In genomic region chr2:97467664-97468063, GRCm38 (mm10) we compare ENCODE assay signal across 10 mouse cellular contexts.
A peak's percentile ranks its signal among the peaks of the same experiment; 100 is the strongest.
DNase-seq lines count a peak whose midpoint lies in the region; ATAC-seq and TF ChIP-seq lines count a peak whose summit lies in the region.
"Had no signal": no experiment of that assay in that cellular context is flagged by ENCODE, and none has a peak within 500 bp of the region (broad histone marks: within the 10 kb centered on the region; RNA-seq: fewer than 3 reads in every experiment).

No protein-coding gene starts in this region.

- H3K9ac ChIP-seq in lung, postnatal 0 days (replicated peaks; ENCODE audit: low read depth), result no peak overlapping the region
- no peak overlapping the region for H3K9ac ChIP-seq in liver, embryonic 11.5 days (ENCODE audit: low read depth, low read length)
- peak overlapping the region; percentile 66; the same call in 1 of the 2 replicates for H3K9ac ChIP-seq in stomach, embryonic 16.5 days (ENCODE audit: low read length)
- H3K9ac ChIP-seq: liver, embryonic 14.5 days had no signal

- TF ChIP-seq CTCF in lung, postnatal 0 days (IDR thresholded peaks at IDR 0.05), result no peak

- H3K4me1 ChIP-seq in lung, postnatal 0 days (ENCODE audit: insufficient read depth, low read depth, low read length), result no peaks in the 10 kb centered on the region
- H3K4me1 ChIP-seq in liver, embryonic 11.5 days (replicated peaks; ENCODE audit: control insufficient read depth, insufficient read depth, low read length), result no peaks in the 10 kb centered on the region
- H3K4me1 ChIP-seq in stomach, embryonic 16.5 days (ENCODE audit: control insufficient read depth, insufficient read depth, low read length), result no peaks in the 10 kb centered on the region

- H3K9me3 ChIP-seq in lung, postnatal 0 days (ENCODE audit: low read length), result no peaks in the 10 kb centered on the region
- H3K9me3 ChIP-seq in liver, embryonic 11.5 days (ENCODE audit: control insufficient read depth, low read length), result no peaks in the 10 kb centered on the region
- H3K9me3 ChIP-seq in stomach, embryonic 16.5 days (replicated peaks; ENCODE audit: control insufficient read depth, low read length), result no peaks in the 10 kb centered on the region

- no peaks in the 10 kb centered on the region for H3K36me3 ChIP-seq in lung, postnatal 0 days (ENCODE audit: insufficient read depth, low read length)
- H3K36me3 ChIP-seq in liver, embryonic 11.5 days (ENCODE audit: control insufficient read depth, insufficient read depth, low read length), result no peaks in the 10 kb centered on the region
- no peaks in the 10 kb centered on the region for H3K36me3 ChIP-seq in stomach, embryonic 16.5 days (ENCODE audit: control insufficient read depth, insufficient read depth, low read length)

- peak overlapping the region; percentile 69; the same call in 1 of the 2 replicates for H3K4me2 ChIP-seq in lung, postnatal 0 days (replicated peaks; ENCODE audit: low read depth, low read length)
- peak overlapping the region; percentile 72 for H3K4me2 ChIP-seq in liver, embryonic 11.5 days
- peak overlapping the region; percentile 93 for H3K4me2 ChIP-seq in stomach, embryonic 16.5 days (ENCODE audit: low read depth, low read length)

- DNase-seq in cerebellum, adult 9-11 months, result peak; percentile 15
- no peak for DNase-seq in cerebellum, postnatal 10 days
- DNase-seq in lung, postnatal 0 days (ENCODE audit: low spot score), result no peak
- DNase-seq in lung, postnatal 36 days, result no peak
- DNase-seq in liver, embryonic 11.5 days (ENCODE audit: low spot score), result no peak
- no peak for DNase-seq in c-Kit-positive CD71-positive TER-119-positive erythroid progenitor cells, embryonic 14.5 days (ENCODE audit: low spot score)
- no peak for DNase-seq in left cerebral cortex, postnatal 36 days (ENCODE audit: low spot score in 2 of 2)

- no peak for ATAC-seq in lung, postnatal 0 days
- ATAC-seq in liver, embryonic 11.5 days (replicated peaks; ENCODE audit: low FRiP score), result no peak
- ATAC-seq in stomach, embryonic 16.5 days (ENCODE audit: insufficient read depth, low FRiP score), result no peak
- ATAC-seq: activated CD4-positive, CD25-positive, alpha-beta regulatory T cell, adult 4 months had no signal

- 8% methylated on average over 8 of the region's 8 CpGs for WGBS in lung, postnatal 0 days
- WGBS in liver, embryonic 11.5 days, result 17% methylated on average over 8 of the region's 8 CpGs
- WGBS in stomach, embryonic 16.5 days, result 10% methylated on average over 8 of the region's 8 CpGs

- no peak for TF ChIP-seq EP300 in lung, postnatal 0 days (IDR thresholded peaks at IDR 0.05)

- intact Hi-C loops in left cerebral cortex, postnatal 36 days (cut with DNase I), result loop anchor here (5.0 kb wide), 4 partner anchors 140 to 1920 kb away; no protein-coding TSS in a partner anchor

- H3K4me3 ChIP-seq in lung, postnatal 0 days (ENCODE audit: low read depth, low read length), result no peak overlapping the region
- peak overlapping the region; percentile 41 for H3K4me3 ChIP-seq in liver, embryonic 11.5 days (ENCODE audit: low read depth, low read length)
- H3K4me3 ChIP-seq in stomach, embryonic 16.5 days (replicated peaks; ENCODE audit: low read length), result peak overlapping the region; percentile 62

- no peak overlapping the region for H3K27ac ChIP-seq in lung, postnatal 0 days (ENCODE audit: low read length)
- no peak overlapping the region for H3K27ac ChIP-seq in liver, embryonic 11.5 days (ENCODE audit: low read depth, low read length)
- H3K27ac ChIP-seq in stomach, embryonic 16.5 days (ENCODE audit: low read length), result no peak overlapping the region; the same call in 1 of the 2 replicates
- H3K27ac ChIP-seq: liver, embryonic 14.5 days had no signal

- H3K27me3 ChIP-seq in lung, postnatal 0 days (replicated peaks; ENCODE audit: insufficient read depth, low read length), result no peaks in the 10 kb centered on the region
- peaks cover 10% of the 10 kb centered on the region for H3K27me3 ChIP-seq in liver, embryonic 11.5 days (replicated peaks; ENCODE audit: control insufficient read depth, insufficient read depth, low read length)
- H3K27me3 ChIP-seq in stomach, embryonic 16.5 days (ENCODE audit: control insufficient read depth, insufficient read depth, low read length), result 0 out of 2 replicates have a peak, but pooled peaks cover 5% of the 10 kb centered on the region
